Mouse (Mus musculus) thymus, postnatal 14 days (tissue): ENCODE measurements around the gene Gm13090.
A peak's percentile ranks its signal among the peaks of the same experiment; 100 is the strongest.

Experiments
- DNase-seq: peaks from one replicate; pipeline ENCODE4 v3.0.0; 2021

Gene Gm13090

DNA sequence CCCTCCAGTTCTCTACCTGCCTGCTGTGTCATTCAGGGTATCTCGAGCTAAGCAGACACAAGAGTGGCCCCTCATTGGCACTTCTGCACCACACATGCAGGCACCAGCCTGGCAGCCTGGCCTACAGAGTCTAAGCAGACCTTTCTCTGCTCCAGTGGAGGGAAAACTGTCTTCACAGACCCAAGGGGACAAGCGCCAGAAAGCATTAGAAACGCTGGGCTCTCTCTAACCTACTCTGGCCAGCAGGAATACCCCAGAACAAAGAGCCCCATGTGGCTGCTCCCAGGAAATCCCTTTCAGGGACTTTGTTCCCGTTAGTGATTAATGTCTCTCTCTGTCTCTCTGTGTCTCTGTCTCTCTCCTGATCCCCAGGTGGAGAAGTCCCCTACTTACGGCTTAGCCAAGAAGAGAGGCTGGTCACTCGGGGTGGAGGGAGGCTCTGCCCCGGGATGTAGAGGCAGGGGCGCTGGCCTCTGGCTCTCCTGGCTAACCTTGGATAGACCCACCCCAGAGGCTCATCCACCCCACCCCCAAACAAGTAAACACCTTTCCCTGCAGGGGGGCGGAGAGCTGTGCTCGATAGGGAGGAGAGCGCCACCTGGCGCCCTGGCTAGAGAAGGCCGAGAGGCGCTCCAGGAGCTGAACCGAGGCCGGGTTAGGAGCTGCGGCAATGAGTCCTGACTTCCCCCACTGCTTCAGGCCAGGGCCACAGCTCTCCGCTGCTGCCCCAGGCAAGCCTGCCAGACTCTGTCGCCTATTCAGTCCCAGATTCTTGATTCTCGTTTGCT lies 49.9 kb downstream of the Gm13090 start:
- DNase-seq = peak; percentile 62

DNA sequence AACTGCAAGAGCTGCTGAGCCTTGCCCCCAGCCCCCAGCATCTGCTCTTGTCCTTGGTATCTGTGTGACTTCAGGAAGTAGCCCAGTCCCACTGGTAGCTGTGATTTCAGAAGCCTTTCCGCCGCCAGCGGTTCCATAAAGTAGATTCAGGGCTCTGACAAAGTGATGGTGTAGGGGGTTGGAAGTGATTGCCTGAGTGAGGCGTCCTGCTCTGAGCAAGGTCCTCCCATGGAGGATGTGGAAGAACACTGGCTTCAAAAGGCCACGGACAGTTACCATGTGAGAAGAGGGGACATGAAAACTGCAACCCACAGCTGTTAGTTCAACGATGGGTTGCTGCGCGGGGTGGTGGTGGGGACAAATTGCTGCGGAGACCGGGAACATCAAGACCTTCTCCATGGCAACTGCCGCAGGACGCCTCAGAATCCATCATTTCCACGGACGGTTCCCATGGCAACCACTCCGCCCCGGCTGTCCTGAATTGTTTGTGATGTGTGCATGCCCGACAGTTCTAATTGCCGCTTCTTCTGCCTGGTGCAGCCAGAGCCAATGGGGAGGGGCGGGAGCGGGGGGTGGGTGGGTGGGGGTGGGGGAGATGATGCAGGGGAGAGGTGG lies 51.1 kb downstream of the Gm13090 start:
- no peak for DNase-seq
